Mouse (Mus musculus) left cerebral cortex, adult 9 months (tissue): ENCODE results near the gene Itgb1bp1.

ENCODE experiments used
- DNase-seq, 2 experiments: peaks; one replicate each; pipeline ENCODE4 v3.0.0; 2022; ENCODE audit warnings: low spot score in 2 of 2

The Itgb1bp1 gene

DNA sequence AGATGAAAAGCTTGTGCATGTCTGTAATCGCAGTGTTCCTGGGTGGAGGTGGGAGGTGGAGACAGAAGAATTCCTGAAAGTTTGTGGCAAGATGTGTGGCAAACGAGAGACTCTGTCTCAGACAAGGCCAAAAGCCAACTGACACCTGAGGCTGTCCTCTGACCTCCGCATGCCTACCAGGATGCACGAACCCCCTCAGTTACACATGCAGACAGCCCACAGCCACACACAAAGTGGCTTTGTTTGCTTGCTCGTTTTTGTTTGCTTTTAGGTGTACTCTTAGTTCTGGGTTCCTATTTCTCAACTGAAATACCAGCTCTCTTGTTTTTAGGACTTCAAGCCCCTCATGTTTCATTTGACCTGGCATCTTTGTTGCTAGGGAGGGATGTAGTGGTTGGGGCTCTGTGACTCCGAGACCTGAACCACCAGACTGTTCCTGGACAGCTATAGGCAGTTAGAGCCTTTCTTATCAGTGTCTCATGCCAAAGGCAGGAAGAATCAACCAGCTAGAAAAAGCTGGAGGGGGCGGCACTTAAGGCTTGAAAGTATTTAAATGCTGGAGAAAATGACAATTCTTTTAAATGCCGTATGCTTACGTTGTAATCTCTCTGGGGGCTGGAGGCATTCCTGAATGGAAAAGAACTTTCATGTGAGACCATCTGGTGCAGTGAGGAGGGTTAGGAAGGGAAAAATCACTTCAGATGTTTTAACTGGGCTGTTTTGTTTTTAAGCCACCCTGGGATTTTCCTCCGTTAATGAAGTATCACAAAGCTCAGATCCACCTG, 84.4 kb downstream of the Itgb1bp1 start:
- peak in 1 of 2 experiments; percentile 45 for DNase-seq

DNA sequence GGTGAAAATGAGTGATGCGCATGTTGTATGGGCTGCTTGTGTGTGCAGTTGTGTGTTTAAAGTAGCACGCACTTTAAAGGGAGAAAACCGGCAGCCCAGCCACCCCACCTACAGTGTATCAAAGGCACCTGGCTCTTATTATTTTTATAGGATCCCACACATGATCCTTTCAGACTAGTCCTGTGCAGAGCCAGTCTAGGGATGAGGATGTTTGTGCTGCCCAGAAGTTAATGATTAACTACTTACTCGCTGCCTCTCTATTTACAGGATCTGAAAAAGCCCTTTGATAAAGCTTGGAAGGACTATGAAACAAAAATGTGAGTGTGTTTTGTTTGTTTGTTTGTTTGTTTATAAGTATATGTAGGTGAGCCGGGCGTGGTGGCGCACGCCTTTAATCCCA, 85.5 kb downstream of the Itgb1bp1 start:
- no peak for DNase-seq

DNA sequence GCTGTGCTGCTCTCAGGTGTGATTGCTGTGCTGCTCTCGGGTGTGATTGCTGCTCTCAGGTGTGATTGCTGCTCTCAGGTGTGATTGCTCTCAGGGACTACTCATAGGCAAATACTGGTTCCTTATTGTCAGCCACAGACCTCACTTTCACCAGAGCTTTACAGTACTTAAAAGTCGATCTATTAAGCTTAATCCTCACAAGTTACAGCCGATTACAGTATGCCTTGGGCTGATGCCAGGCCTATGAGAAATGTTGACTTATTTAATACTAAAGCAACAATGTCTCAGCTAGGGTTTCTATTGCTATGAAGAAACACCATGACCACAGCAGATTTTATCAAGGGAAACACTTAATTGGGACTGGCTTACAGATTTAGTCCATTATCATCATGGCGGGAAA, 89.7 kb downstream of the Itgb1bp1 start:
- no peak for DNase-seq

DNA sequence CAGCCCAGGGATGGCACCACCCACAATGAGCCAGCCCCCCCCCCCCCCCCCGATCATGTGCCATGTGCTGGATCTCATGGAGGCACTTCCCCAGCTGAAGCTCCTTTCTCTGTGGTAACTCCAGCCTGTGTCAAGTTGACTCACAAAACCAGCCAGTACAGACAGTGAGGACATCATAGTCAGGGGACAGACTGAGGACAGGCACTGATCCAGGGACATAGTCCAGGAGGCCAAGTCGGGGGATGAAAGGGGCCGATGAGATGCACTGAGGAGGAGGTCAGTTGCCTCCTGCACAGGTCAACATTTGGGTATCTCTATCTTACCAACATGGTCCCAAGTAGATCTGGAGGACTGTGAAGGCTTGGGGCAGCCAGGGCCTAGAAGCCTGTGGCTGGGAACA, 90.6 kb downstream of the Itgb1bp1 start:
- no peak for DNase-seq

DNA sequence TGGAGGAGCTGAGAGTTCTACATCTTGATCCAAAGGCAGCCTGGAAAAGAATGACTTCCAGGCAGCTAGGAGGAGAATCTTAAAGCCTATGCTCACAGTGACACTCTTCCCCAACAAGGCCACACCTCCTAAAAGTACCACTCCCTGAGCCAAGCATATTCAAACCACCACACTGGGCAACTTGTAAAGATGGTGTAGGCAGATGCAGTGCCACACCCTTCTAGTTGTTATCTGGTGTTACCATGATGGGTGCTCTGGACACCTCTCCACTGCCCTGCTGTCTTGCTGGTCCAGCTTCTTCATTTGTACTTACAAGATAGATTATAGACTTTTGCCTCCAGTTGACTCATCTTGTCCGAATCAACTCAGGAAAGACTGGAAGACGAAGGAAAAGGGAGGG, 94.5 kb downstream of the Itgb1bp1 start:
- no peak for DNase-seq
